Mouse (Mus musculus) heart, adult 8-10 months (tissue): ENCODE measurements around the gene Fam241a. TPM values are rescaled to one million over a fixed set of nuclear protein-coding genes. Genes with fewer than 3 reads are reported as not detected.
A peak's percentile ranks its signal among the peaks of the same experiment; 100 is the strongest.

ENCODE experiments used
- DNase-seq: peaks from one replicate; pipeline ENCODE4 v3.0.0; 2022; ENCODE audit warnings: low spot score
- total RNA-seq, 4 experiments: library from RNA; stranded (reverse); gene quantifications; 2 replicates each; pipeline ENCODE4 v1.2.4; 2022

Fam241a gene
- 1 to 10 TPM; 3.1 to 4.4 (median 3.9) TPM for total RNA-seq

DNA sequence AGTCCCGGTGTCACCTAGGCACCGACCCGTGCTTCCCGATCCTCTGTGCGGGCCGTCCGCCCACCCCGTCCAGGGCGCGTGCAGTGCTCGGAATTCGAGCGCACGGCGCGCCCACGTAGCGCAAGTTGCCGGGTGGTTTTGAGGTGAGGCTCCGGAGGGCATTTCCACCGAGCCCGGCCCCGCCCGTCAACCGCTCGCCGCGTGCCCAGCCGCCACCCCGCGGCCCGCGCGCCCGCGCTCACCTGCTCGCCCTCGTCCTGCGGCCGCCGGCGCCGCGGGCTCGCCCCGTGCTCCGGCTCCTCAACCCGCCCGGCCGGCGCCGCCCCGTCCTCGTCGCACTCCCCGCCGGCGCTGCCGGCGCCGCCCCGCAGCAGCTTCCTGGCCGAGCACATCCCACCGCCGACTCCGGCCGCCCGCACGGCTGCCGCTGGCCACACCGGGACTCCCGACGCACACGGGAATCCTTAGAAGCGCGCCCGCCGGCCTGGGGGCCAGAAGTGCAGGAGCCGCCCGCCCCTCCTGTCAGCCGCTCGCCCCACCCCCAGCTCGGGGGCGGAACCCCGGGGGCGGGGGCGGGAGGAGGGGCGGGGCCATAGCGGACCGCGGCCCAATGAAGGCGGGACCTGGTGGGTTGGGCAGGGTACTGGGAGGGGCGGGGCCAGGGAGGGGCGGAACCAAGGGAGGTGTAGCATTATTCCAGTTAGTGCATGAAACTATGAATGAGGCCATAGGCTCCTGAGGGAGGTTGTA is at the start of gene Fam241a:
TSS of gene Fam241a (minus strand) at position 533 of the 750 bp plus-strand sequence.
- peak; percentile 79 for DNase-seq

DNA sequence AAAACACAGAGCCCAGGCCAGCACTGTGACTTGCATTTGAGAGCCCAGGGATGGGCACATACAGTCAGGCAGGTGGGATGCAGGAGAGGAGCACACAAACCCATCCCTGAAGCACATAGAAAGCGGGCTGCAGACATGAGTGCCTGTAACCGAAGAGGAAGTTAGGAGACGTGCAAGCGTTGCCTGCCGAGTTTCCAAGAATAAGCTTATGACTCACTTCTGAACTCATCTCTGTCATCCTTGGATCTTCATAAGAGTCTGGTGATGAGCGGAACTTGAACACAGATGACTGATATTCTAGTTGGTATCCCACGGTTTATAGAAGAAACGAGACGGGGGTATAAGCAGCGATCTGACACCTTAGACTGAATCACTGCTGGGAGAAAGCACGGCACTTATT is 36.3 kb upstream of the Fam241a start:
- no peak for DNase-seq

DNA sequence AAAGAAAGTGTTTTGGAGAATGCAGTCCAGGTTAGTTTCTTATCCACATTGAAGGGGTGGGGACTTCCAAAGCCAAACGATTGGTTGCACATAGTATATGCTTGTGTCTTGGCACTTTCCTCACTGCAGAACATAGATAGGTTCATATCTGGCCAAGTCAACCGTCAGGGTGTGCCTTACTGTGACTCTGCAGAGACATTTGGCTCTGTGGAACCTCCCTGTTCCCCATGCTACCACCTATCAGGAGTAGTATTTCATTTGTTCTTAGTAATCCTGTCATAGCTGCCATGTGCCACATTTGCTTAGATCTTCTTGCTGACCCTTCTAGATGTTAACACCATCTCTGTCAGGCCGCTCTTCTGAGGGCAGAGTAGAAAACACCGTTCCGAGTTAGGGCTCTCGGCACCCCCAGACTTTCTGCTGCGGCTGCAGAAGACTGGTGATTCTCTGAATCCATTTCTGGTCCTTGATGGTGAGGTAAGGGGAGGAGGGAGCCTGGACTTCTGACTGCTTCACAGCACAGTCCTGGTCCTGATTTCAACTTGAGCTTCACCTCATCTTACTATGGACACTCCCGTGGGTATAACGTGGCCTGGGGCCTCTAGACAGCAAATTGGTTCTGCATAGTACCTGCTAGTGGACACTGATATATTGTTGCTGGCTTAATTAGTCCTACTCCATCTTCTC is 34.3 kb upstream of the Fam241a start:
- no peak for DNase-seq

DNA sequence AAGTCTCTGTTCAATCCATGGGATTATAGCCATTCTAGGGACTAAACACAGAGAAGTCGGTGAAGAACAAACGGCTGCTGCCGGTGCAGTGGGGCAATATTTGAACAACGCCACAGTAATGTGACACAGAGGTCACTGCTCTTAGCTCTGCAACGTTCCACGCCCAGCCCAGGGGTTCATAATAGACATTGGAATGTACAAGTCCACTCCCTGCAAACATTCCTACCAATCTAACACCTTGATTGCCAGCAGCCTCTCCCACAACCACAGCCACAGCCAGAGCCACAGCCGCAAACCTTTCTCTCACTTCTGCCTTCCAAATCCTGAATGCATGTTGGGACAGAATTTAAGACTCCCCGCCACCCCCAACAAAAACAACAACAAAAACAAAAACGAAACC is 33.8 kb upstream of the Fam241a start:
- peak; percentile 3 for DNase-seq

DNA sequence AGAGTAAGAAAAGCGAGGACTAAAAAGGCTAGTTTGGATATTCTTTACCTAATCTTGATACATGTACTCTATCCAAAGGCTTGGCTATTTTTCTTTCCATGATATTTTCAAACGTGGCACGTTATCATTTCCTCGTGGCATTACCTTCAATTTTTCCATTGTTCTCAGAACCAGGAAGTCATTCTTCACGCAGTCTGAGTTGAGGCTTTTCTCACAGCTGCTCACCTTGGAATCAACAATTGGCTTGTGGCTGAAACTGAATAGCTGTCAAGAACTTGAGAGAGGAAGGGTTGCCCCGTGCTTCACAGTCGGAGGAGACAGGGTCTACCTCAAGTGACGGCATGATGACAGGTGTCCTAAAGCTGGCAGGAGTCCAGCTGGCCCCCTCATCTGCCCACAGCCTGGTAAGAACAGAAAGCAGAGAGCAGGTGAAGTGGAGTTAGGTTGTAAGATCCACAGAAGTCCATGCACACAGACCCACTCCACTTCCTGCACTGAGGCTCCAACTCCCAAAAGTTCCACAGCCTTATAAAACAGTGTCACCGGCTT is 30.6 kb upstream of the Fam241a start:
- DNase-seq, result no peak

DNA sequence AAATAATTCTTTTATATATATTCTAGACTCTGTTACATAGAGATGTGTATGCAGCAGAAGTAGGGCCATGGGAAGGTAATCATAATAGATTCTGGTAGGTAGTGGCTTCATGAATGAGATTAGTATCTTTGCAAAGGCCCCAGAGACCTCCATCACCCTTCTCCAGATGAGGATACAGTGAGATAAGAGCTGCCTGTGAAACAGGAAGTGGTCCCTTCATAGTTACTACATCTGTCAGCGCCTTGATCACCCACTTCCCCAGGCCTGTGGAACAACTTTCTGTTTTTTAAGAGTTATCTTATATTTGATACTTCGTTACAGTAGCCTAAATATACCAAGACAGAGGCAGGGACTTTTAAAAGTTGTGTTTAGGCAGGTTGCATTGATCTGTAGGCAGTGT is 28.3 kb upstream of the Fam241a start:
- DNase-seq, result no peak

DNA sequence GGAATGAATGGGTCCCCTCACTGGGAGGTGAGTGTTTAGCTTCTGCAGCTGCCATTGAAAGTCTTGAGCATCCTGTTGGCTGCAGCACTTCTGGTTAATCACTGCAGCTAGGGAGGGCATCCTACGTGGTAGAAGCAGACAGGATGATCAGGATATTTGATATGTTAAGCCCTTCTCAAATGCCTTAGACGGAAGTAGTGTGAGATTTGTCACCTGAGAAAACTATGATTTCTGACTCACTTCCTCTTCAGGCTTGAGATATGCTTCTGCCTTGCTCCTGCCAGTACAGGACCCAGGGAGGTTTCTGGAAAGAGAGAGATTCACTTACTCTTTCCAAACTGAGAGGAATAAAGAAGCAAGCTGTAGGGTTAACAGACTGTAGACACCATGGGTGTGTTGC is 27.1 kb upstream of the Fam241a start:
- no peak for DNase-seq

DNA sequence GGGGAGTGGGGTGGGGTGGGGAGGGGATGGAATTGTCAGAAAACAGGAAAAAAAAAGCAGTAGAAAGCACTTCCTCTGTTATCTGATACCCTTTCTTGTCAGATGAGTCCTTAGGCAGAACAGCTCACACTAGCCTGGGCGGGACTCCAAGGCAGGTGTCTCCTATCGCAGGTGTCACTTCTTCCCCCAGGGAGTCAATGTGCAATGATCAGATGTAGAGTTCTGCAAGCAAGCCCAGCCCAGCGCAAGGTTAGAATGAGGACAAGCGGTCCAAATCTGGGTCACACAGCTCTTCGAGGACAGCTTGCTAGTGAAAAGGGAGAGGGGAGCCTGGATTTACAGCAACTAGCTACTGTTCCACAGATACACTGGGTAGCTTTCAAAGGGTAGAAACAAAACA is 26.0 kb upstream of the Fam241a start:
- no peak for DNase-seq

DNA sequence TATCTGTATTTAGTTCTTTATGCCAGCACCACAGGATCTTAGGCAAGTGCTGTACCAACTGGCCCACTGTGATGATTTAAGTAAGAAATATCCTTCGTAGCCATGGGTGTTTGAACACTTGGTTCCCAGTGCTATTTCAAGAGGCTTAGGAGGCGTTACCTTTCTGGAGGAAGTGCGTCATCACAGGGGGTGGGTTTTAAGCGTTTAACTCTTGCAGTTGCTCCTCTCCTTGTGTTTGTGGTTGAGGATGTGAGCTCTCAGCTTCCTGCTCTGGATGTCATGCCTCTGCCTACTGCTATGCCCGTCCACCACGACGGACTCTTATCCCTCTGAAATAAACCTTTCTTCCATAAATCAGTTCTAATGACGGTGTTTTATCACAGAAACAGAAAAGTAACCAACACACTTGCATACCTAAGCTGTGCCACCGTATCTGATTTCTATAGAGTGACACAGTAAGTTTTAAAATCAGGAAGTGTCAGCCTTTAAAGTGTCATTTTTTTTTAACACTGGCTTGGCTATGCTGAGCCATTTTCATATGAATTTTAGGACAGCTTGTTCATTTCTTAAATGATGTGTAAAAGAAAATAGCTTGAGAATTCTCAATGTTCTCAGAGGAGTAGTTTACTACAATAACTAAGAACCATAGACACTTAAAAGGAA is 22.0 kb upstream of the Fam241a start:
- no peak for DNase-seq

DNA sequence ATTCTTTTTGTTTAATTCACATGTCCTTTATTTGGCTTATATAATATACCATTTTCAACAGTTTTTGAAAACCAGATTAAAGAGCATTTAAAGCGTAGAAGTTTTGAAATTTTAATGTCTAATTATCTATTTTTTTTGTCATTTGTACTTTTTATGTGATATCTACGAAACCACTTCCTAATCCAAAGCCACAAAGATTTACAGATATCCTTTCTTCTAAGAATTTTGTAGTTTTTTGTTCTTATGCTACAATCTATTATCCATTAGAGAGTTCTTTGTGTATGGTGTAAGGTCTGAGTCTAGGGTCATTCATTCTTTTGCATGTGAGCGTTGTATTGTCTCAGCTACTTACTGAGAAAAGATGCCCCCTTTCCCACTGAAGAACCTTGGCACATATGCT is 21.4 kb upstream of the Fam241a start:
- no peak for DNase-seq

DNA sequence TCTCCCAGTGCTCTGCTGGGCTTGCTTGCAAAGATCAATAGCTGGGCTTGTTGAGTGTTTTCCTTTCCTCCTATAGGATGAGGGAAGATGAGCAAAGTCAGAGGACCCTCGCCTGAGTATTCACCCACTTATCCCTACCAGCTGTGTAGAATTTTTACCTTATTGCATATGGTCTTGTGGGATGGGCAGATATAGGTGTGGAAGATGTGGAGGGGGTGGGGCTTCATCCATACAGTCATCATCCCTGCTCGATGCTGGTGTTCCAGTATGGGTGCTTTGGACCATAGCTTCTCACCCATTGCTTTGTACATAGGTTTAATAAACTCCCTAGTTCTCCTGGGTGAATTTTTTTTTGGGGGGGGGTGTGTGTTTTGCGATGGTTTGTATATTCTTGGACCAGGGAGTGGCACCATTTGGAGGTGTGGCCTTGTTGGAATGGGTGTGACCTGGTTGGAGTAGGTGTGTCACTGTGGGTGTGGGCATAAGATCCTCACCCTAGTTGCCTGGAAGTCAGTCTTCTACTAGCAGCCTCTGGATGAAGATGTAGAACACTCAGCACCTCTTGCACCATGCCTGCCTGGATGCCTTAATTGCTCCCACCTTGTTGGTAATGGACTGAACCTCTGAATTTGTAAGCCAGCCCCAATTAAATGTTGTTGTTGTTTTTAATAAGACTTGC is 19.7 kb upstream of the Fam241a start:
- no peak for DNase-seq

DNA sequence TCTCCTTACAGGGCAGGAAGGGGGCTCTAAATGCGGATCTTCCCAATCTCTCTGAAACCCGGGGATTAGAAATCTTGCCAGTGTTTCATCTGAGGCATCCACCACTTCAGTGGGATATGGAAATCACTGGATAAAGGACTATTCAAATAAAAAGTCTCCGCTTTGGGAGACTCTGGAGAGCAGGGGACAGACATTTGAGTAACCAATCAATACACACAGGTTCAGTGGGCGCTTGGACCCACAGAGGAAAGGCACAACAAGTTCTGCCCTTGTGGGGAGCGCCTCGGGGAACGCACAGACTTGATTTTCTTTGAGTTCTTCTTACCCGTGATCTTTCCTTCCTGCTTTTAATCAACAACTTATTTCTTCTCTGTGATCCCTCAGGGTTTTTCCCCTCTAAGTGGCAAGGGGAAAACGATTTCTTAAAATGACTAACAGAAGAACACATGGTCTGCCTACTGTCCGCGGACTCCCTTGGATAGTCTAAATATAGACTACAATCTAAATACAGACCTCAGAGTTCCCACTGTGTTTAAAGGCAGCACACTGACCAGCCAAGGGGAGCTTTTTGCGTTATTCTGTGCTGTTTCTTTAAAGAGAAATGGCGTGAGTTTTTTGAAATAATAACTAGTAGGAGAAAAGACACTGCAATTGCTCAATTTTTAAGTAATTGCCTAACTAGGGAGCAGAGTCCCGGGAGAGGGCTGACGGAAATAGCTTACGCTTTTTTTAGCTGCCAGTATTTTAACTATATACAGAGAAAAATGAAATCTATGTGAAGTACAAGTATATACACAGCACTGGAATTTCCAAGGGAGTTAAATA is 18.0 kb upstream of the Fam241a start:
- peak; percentile 45 for DNase-seq

DNA sequence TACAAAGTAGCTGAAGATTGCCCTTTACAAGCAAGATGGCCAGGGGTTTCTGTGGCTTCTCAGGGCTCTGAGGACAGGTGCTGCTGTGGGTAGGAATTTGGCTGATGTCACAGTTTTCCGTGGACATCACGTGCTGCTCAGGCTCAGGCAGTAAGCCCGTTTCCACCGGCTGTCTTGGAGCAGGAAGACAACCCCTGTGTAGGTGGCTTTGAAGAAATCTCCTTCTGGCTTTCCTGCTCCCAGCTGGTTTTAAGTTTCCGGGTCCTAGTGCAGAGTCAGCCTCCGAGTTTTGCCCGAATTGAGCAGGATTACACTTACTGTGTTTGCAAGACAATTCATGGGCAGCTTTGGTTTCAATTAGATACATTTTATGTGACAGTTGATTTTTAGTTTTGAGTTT is 13.8 kb upstream of the Fam241a start:
- no peak for DNase-seq

DNA sequence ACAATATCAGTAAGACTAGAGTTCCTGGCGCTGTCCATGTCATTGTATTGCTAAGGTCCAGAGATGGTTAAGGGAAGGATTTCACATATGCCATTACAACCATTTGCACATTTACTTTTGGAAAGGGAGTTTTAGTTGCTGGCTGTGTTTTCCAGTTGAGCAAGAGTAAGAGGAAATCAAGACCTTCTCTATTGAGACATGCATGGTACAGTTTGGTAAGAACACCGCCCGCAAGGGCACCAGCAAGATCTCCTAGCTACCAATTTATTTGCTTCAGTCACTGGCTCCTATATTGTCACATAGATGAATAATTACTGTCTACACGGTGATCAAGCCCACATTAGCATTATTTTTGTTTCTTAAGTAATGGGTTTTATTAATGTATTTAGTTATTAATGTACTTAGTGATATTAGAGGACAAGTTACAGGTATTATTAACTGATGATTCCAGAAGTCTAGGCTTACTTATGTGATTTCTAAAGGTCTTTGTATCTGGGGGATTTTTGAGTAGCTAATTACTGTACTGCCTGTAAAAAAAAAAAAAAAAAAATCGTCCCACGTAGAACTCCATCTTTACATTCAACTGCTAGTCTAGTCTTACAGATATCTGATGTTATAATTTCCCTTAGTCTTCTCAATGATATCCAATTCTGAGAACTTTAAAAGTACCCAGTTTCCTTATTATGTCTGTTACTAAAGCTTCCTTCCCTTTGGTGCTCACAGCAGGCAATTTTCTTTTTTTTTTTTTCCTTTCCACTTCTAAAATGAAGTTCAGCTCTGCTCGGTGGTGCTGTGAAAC is 944 bp downstream of the Fam241a start:
- no peak for DNase-seq

DNA sequence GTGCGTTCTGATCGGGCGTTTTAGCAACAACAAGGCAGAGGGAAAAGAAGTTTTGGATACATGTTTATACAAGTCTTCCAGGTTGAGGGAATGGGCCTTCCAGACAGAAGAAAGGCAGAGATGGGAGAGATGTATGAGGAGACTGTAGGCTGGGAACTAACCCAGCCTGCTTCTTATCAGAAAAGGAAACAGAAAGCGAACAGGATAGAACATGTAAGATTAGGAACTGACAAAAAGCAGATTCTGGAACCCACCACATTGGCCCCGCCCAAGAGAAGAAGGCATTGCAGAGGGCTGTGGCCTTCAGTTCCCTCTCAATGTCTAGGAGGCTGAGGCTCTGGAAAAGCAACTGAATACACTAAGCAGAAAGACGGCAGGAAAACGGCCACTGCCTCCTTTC is 2.2 kb downstream of the Fam241a start:
- no peak for DNase-seq

DNA sequence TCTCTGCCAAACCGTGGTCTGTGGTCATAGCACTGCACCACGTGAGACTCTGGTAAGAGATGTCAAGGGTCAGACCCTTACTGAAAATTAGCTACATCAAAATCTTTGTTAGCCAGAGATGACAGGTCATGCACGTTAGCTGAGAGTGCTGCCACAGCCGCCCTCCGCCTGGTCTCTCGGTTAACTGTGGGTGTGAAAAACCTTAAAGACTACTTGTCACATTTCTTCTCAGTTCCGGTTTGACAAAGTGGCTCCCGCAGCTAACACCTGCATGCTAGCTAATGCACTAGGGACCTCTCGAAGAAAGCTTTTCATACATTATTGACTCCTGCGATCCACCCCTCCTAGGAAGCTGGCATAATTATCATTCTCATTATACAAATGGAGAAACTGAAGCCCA is 4.2 kb downstream of the Fam241a start:
- no peak for DNase-seq

DNA sequence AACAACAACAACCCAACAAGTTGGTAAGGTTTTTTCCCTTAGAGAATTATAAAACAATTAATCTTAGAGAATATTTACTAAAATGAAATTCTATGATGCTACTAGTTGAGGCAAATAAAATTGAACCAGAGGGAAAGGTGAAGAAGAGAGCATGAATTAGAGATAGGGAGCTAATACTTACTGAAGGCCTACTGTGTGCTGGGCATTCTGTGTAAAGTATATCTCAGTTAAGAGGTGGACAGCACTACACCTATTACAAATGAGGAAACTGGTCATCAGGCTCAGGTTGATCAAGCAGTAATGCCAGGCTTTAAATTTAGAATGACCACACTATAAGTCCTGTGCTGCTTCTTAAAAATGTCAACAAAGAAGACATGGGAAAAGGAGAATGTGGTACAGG is 6.1 kb downstream of the Fam241a start:
- DNase-seq, result no peak

DNA sequence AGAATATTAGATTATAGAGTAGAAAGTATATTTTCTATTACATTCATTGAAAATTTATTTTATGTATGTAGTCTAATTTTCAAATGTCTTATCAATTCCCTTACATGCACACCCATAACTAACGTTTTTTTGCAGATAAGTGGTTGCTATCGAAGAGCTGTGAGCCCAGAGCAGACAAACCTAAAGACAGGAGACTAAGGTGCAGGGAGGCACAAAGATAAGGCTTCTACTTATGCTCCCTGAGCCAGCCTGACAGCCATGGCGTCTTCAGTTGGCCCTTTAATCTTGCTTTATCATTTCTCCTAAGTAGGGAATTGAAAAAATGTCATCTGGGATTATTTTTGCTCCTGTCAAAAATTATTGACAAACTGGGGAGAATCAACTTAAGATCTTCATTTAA is 6.6 kb downstream of the Fam241a start:
- no peak for DNase-seq

DNA sequence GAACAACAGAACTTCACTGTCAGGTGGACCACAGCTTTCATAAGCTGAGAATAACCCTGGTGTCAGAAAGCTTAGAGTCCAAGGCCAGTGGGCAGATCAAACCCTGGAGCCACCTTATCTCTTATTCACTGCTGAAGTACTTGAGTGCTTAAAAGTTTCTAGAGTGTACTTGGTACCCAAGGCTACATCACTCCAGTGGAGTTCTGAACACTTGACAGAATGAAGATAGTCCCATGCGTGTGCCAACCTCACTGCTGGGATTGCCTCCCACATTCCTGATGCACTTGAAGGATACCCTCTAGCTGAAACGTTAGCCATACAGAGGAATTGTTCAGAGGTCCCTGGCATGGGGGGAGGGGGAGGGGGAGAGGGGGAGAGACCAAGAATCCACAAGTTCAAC is 14.4 kb downstream of the Fam241a start:
- DNase-seq, result no peak

DNA sequence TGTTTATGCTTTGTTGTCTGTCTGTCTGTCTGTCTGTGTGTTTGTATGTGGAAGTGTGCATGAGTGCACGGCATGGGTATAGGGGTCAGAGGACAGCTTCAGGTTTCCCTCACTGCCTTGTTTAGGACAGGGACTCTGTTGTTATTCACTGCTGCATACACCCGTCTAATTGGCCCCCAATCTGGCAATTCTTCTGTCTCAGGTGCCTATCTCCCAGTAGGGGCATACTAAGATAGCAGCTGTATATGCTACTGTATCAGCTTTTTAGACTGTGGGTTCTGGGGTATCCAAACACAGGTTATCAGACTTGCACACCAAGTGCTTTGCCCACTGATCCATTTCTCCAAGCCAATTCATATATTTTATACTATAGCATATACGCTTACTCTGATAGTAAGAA is 16.2 kb downstream of the Fam241a start:
- no peak for DNase-seq
